Mouse (Mus musculus): ENCODE data around the gene Slc25a10. TPM values are rescaled to one million over a fixed set of nuclear protein-coding genes. Genes with fewer than 3 reads are reported as not detected.

Gene Slc25a10
- polyA plus RNA-seq, 1 experiment from 2014 or later = 65.5 TPM

DNA sequence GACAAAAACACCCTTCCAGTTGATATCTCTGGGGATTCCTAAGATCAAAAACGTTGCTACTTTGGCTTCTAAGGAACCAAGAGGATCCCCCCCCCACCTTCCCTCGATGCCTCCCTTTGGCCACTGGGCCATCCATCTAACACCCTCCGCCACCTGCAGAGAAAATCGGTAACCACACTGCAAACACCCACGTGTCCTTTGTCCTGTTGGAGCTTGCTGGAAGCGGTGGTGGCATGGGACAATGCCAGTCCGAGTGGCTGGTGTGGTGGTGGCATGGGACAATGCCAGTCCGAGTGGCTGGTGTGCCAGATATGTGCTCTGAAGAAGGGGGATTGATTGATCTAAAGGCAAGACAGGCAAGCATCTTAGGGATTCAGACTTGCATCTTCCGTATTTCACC, 40.0 kb downstream of the Slc25a10 start:
- H3K36me3 ChIP-seq (ENCODE audit: control insufficient read depth, insufficient read depth, low read length) = no peaks in the 10 kb centered on the region
- H3K4me3 ChIP-seq (ENCODE audit: low read depth, low read length) = no peak overlapping the region
- H3K27ac ChIP-seq (ENCODE audit: low read depth, low read length) = no peak overlapping the region
- ATAC-seq (replicated peaks; ENCODE audit: low FRiP score) = no peak
- H3K27me3 ChIP-seq (replicated peaks; ENCODE audit: control insufficient read depth, insufficient read depth, low read length) = peaks cover 65% of the 10 kb centered on the region
- H3K9me3 ChIP-seq (ENCODE audit: control insufficient read depth, low read length) = no peaks in the 10 kb centered on the region
- no peak for DNase-seq (ENCODE audit: low spot score)
- peak overlapping the region; percentile 66; the same call in 1 of the 2 replicates for H3K4me2 ChIP-seq
- 30% methylated on average over 9 of the region's 9 CpGs for WGBS
- H3K9ac ChIP-seq (ENCODE audit: low read depth, low read length) = no peak overlapping the region
- H3K4me1 ChIP-seq (replicated peaks; ENCODE audit: control insufficient read depth, insufficient read depth, low read length) = peaks cover 16% of the 10 kb centered on the region

- Histone ChIP-seq H3K27ac (ENCODE audit: low read depth, low read length) (no peak overlapping the region), H3K9ac (ENCODE audit: low read depth, low read length) (no peak overlapping the region)
- no peak for DNase-seq (ENCODE audit: low spot score)
These were observed 42.5 kb downstream of the Slc25a10 start for GRCm38 (mm10) chr11:120534093-120534492.

DNA sequence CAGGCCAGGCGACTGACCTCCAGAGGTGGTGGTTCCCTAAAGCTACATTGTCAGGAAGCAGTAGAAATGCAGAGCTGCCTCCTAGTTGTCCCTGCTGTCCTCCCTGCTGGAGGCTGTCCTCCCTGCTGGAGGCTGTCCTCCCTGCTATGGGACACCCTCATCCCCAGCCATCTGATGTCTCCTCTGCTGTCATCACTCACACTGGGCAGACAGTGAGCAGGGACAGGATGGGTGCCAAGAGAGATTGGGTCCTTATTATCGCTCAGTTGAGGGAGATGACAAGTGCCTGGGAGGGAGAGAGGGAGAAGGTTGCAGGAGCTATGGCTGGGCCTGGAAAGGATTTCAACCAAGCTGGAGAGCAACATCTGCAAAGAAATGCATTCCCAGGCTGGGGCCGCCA, 43.5 kb downstream of the Slc25a10 start:
- Histone ChIP-seq H3K4me3 (ENCODE audit: low read depth, low read length) (no peak overlapping the region), H3K9ac (ENCODE audit: low read depth, low read length) (no peak overlapping the region), H3K27me3 (replicated peaks; ENCODE audit: control insufficient read depth, insufficient read depth, low read length) (peaks cover 42% of the 10 kb centered on the region), H3K4me1 (replicated peaks; ENCODE audit: control insufficient read depth, insufficient read depth, low read length) (peaks cover 16% of the 10 kb centered on the region), H3K36me3 (ENCODE audit: control insufficient read depth, insufficient read depth, low read length) (no peaks in the 10 kb centered on the region), H3K4me2 (no peak overlapping the region), H3K9me3 (ENCODE audit: control insufficient read depth, low read length) (no peaks in the 10 kb centered on the region), H3K27ac (ENCODE audit: low read depth, low read length) (no peak overlapping the region)
- WGBS = 73% methylated on average over 3 of the region's 3 CpGs
- DNase-seq (ENCODE audit: low spot score) (no peak), ATAC-seq (replicated peaks; ENCODE audit: low FRiP score) (no peak)

More at GRCm38 (mm10) chr11:120534093-120534492, 42.5 kb downstream of the Slc25a10 start:
- Histone ChIP-seq H3K4me1 (replicated peaks; ENCODE audit: control insufficient read depth, insufficient read depth, low read length) (peaks cover 12% of the 10 kb centered on the region), H3K27me3 (replicated peaks; ENCODE audit: control insufficient read depth, insufficient read depth, low read length) (peaks cover 52% of the 10 kb centered on the region), H3K4me3 (ENCODE audit: low read depth, low read length) (no peak overlapping the region), H3K4me2 (no peak overlapping the region), H3K9me3 (ENCODE audit: control insufficient read depth, low read length) (no peaks in the 10 kb centered on the region), H3K36me3 (ENCODE audit: control insufficient read depth, insufficient read depth, low read length) (no peaks in the 10 kb centered on the region)
- 74% methylated on average over 8 of the region's 8 CpGs for WGBS
- ATAC-seq (replicated peaks; ENCODE audit: low FRiP score) = no peak

DNA sequence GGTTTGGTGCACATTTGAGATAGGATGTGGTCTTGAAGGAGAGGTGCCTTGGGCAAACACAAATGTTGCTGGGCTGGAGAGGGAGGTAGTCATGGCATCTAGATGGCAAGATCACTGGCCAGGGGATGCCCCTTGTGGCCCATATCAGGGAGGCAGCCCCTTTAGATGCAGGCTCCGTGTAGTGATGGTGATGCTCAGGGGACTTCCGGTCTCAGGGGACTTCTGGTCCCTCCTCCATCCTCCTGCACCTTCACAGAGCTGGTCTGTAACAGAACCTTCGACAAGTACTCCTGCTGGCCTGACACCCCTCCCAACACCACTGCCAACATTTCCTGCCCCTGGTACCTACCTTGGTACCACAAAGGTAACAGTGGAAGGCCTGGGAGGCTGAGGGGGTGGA, 44.2 kb downstream of the Slc25a10 start:
- ATAC-seq (replicated peaks; ENCODE audit: low FRiP score) (no peak), DNase-seq (ENCODE audit: low spot score) (no peak)
- Histone ChIP-seq H3K4me3 (ENCODE audit: low read depth, low read length) (no peak overlapping the region), H3K27me3 (replicated peaks; ENCODE audit: control insufficient read depth, insufficient read depth, low read length) (peaks cover 35% of the 10 kb centered on the region), H3K9ac (ENCODE audit: low read depth, low read length) (no peak overlapping the region), H3K4me2 (no peak overlapping the region), H3K4me1 (replicated peaks; ENCODE audit: control insufficient read depth, insufficient read depth, low read length) (peaks cover 13% of the 10 kb centered on the region), H3K9me3 (ENCODE audit: control insufficient read depth, low read length) (no peaks in the 10 kb centered on the region), H3K27ac (ENCODE audit: low read depth, low read length) (no peak overlapping the region), H3K36me3 (ENCODE audit: control insufficient read depth, insufficient read depth, low read length) (no peaks in the 10 kb centered on the region)
- WGBS = 76% methylated on average over 3 of the region's 3 CpGs

GRCm38 (mm10) chr11:120538485-120538884, 46.8 kb downstream of the Slc25a10 start:
- Histone ChIP-seq H3K9ac (ENCODE audit: low read depth, low read length) (no peak overlapping the region), H3K36me3 (ENCODE audit: control insufficient read depth, insufficient read depth, low read length) (peaks cover 6% of the 10 kb centered on the region; the same call in 1 of the 2 replicates), H3K4me2 (no peak overlapping the region), H3K4me3 (ENCODE audit: low read depth, low read length) (no peak overlapping the region), H3K27ac (ENCODE audit: low read depth, low read length) (no peak overlapping the region), H3K4me1 (replicated peaks; ENCODE audit: control insufficient read depth, insufficient read depth, low read length) (peaks cover 11% of the 10 kb centered on the region), H3K27me3 (replicated peaks; ENCODE audit: control insufficient read depth, insufficient read depth, low read length) (peaks cover 9% of the 10 kb centered on the region), H3K9me3 (ENCODE audit: control insufficient read depth, low read length) (no peaks in the 10 kb centered on the region)
- 77% methylated on average over 3 of the region's 3 CpGs for WGBS
- no peak for ATAC-seq (replicated peaks; ENCODE audit: low FRiP score)
- DNase-seq (ENCODE audit: low spot score) = no peak

DNA sequence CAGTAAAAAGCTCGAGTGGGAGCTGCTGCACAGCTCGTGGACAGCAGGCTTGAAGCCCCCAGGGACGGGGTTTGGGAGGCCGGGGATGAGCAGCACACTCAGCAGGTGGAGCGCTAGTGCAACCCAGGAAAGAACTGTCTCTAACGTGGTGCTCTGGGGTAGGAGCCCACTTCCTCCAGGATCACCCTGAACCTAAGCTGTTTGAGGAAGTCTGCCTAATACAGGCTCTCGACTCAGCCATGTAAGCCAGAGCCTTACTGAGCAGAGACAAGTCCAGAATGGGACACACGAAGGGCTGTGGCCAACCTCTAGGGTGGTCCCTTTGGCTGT, 47.3 kb downstream of the Slc25a10 start:
- Histone ChIP-seq H3K9ac (ENCODE audit: low read depth, low read length) (no peak overlapping the region), H3K27ac (ENCODE audit: low read depth, low read length) (no peak overlapping the region), H3K36me3 (ENCODE audit: control insufficient read depth, insufficient read depth, low read length) (peaks cover 10% of the 10 kb centered on the region; the same call in 1 of the 2 replicates), H3K27me3 (replicated peaks; ENCODE audit: control insufficient read depth, insufficient read depth, low read length) (peaks cover 9% of the 10 kb centered on the region), H3K9me3 (ENCODE audit: control insufficient read depth, low read length) (no peaks in the 10 kb centered on the region), H3K4me1 (replicated peaks; ENCODE audit: control insufficient read depth, insufficient read depth, low read length) (peaks cover 11% of the 10 kb centered on the region), H3K4me3 (ENCODE audit: low read depth, low read length) (no peak overlapping the region), H3K4me2 (0 out of 2 replicates have a peak overlapping the region, but pooled peaks have one; percentile 8)
- DNase-seq (ENCODE audit: low spot score) = no peak
- WGBS = 45% methylated on average over 8 of the region's 8 CpGs
- ATAC-seq (replicated peaks; ENCODE audit: low FRiP score) = no peak

GRCm38 (mm10) chr11:120539285-120540014, 47.8 kb downstream of the Slc25a10 start:
- H3K4me2 ChIP-seq = 0 out of 2 replicates have a peak overlapping the region, but pooled peaks have one; percentile 8
- WGBS = 44% methylated on average over 10 of the region's 10 CpGs
- H3K9ac ChIP-seq (ENCODE audit: low read depth, low read length) = peak overlapping the region; percentile 13; the same call in 1 of the 2 replicates
- H3K9me3 ChIP-seq (ENCODE audit: control insufficient read depth, low read length) = no peaks in the 10 kb centered on the region
- ATAC-seq (replicated peaks; ENCODE audit: low FRiP score) (peak; percentile 40; the same call in 1 of the 2 replicates), DNase-seq (ENCODE audit: low spot score) (peak; percentile 51)
- peaks cover 15% of the 10 kb centered on the region for H3K36me3 ChIP-seq (ENCODE audit: control insufficient read depth, insufficient read depth, low read length)
- no peak overlapping the region for H3K4me3 ChIP-seq (ENCODE audit: low read depth, low read length)
- H3K27me3 ChIP-seq (replicated peaks; ENCODE audit: control insufficient read depth, insufficient read depth, low read length) = peaks cover 5% of the 10 kb centered on the region
- peak overlapping the region; percentile 39; the same call in 1 of the 2 replicates for H3K27ac ChIP-seq (ENCODE audit: low read depth, low read length)
- peaks cover 11% of the 10 kb centered on the region for H3K4me1 ChIP-seq (replicated peaks; ENCODE audit: control insufficient read depth, insufficient read depth, low read length)

- Histone ChIP-seq H3K4me3 (ENCODE audit: low read depth, low read length) (no peak overlapping the region), H3K9ac (ENCODE audit: low read depth, low read length) (no peak overlapping the region), H3K9me3 (ENCODE audit: control insufficient read depth, low read length) (no peaks in the 10 kb centered on the region), H3K4me2 (no peak overlapping the region), H3K27ac (ENCODE audit: low read depth, low read length) (no peak overlapping the region), H3K4me1 (replicated peaks; ENCODE audit: control insufficient read depth, insufficient read depth, low read length) (peaks cover 11% of the 10 kb centered on the region), H3K36me3 (ENCODE audit: control insufficient read depth, insufficient read depth, low read length) (peaks cover 19% of the 10 kb centered on the region), H3K27me3 (replicated peaks; ENCODE audit: control insufficient read depth, insufficient read depth, low read length) (no peaks in the 10 kb centered on the region; the same call in 1 of the 2 replicates)
- DNase-seq (ENCODE audit: low spot score) (no peak), ATAC-seq (replicated peaks; ENCODE audit: low FRiP score) (no peak)
- WGBS = 49% methylated on average over 4 of the region's 4 CpGs
These were observed 50.3 kb downstream of the Slc25a10 start for GRCm38 (mm10) chr11:120541907-120542306.

DNA sequence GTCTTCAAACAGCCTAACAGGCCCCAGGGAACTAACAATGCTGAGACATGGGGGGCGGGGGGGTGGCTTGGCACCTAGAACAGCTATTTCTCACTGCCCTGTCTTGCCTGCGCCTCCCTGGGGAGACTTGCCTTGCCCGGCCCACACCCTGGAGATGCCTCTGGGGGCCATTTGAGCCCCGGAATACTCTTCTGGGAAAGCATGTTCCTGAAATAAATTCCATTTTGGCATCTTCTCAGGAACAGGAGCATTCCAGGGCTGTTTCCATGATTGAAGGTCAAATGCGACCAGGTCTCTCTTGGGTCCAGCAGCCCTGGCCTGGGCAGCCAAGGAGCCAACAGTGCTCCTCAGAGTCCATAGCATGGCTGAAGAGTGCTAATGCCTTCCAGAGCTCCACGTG, 50.7 kb downstream of the Slc25a10 start:
- Histone ChIP-seq H3K36me3 (ENCODE audit: control insufficient read depth, insufficient read depth, low read length) (peaks cover 19% of the 10 kb centered on the region), H3K9me3 (ENCODE audit: control insufficient read depth, low read length) (no peaks in the 10 kb centered on the region), H3K4me2 (no peak overlapping the region), H3K4me3 (ENCODE audit: low read depth, low read length) (no peak overlapping the region), H3K27ac (ENCODE audit: low read depth, low read length) (no peak overlapping the region), H3K9ac (ENCODE audit: low read depth, low read length) (no peak overlapping the region), H3K4me1 (replicated peaks; ENCODE audit: control insufficient read depth, insufficient read depth, low read length) (peaks cover 13% of the 10 kb centered on the region), H3K27me3 (replicated peaks; ENCODE audit: control insufficient read depth, insufficient read depth, low read length) (no peaks in the 10 kb centered on the region; the same call in 1 of the 2 replicates)
- no peak for DNase-seq (ENCODE audit: low spot score)
- no peak for ATAC-seq (replicated peaks; ENCODE audit: low FRiP score)
- WGBS = 83% methylated on average over 6 of the region's 6 CpGs
